Mouse (Mus musculus) C2C12 (cell line): ENCODE results near the gene Ptov1. TPM values are rescaled to one million over a fixed set of nuclear protein-coding genes. Genes with fewer than 3 reads are reported as not detected.

ENCODE experiments used
- H3K27me3 ChIP-seq: one replicate; pipeline ENCODE4 v1.6.1; 2011; ENCODE audit not compliant: control insufficient read depth, insufficient read depth, insufficient read length
- H3K36me3 ChIP-seq: one replicate; pipeline ENCODE4 v1.6.1; 2011; ENCODE audit not compliant: control insufficient read depth, insufficient read depth
- H3K4me3 ChIP-seq: one replicate; pipeline ENCODE4 v1.5.1; 2011; ENCODE audit warnings: mild to moderate bottlenecking, control low read depth; ENCODE audit not compliant: poor library complexity, insufficient read depth, severe bottlenecking
- H3K79me2 ChIP-seq: one replicate; pipeline ENCODE4 v1.6.1; 2011; ENCODE audit not compliant: control insufficient read depth, insufficient read depth
- H3K79me3 ChIP-seq: one replicate; pipeline ENCODE4 v1.6.1; 2011; ENCODE audit warnings: low read depth, control low read depth
- H3ac ChIP-seq: one replicate; pipeline ENCODE3; 2011; ENCODE audit warnings: low read depth; ENCODE audit not compliant: control insufficient read depth, insufficient read length
- CEBPB ChIP-seq: IDR thresholded peaks from one replicate; pipeline ENCODE4 v1.6.1; 2011; ENCODE audit warnings: low read depth, mild to moderate bottlenecking, control low read depth, moderate library complexity
- CTCF ChIP-seq: IDR thresholded peaks from one replicate; pipeline ENCODE4 v1.5.1; 2011; ENCODE audit not compliant: control insufficient read depth, insufficient read depth, insufficient read length
- FOSL1 ChIP-seq: IDR thresholded peaks from one replicate; pipeline ENCODE4 v1.8.0; 2011; ENCODE audit warnings: mild to moderate bottlenecking, low read length; ENCODE audit not compliant: poor library complexity, insufficient read depth, severe bottlenecking
- MAX ChIP-seq: IDR thresholded peaks from one replicate; pipeline ENCODE4 v1.6.1; 2011; ENCODE audit warnings: mild to moderate bottlenecking, control low read depth
- MYOD1 ChIP-seq: IDR thresholded peaks from one replicate; pipeline ENCODE4 v1.6.1; 2011; ENCODE audit warnings: low read depth; ENCODE audit not compliant: control insufficient read depth, insufficient read length
- MYOG ChIP-seq: IDR thresholded peaks from one replicate; pipeline ENCODE4 v1.6.1; 2011; ENCODE audit not compliant: control insufficient read depth, insufficient read length; ENCODE audit errors: extremely low read depth
- USF1 ChIP-seq: IDR thresholded peaks from one replicate; pipeline ENCODE4 v1.6.1; 2011; ENCODE audit warnings: low read depth, mild to moderate bottlenecking, control low read depth, moderate library complexity
- polyA plus RNA-seq: library from polyadenylated mRNA; unstranded; fragments of >200 nt; fragmentation: generic; extraction: Trizol; gene quantifications from one replicate; pipeline ENCODE4 v1.2.1, GENCODE M21; 2012; ENCODE audit warnings: missing spikeins

Gene Ptov1
- polyA plus RNA-seq, 1 experiment = 221 TPM

DNA sequence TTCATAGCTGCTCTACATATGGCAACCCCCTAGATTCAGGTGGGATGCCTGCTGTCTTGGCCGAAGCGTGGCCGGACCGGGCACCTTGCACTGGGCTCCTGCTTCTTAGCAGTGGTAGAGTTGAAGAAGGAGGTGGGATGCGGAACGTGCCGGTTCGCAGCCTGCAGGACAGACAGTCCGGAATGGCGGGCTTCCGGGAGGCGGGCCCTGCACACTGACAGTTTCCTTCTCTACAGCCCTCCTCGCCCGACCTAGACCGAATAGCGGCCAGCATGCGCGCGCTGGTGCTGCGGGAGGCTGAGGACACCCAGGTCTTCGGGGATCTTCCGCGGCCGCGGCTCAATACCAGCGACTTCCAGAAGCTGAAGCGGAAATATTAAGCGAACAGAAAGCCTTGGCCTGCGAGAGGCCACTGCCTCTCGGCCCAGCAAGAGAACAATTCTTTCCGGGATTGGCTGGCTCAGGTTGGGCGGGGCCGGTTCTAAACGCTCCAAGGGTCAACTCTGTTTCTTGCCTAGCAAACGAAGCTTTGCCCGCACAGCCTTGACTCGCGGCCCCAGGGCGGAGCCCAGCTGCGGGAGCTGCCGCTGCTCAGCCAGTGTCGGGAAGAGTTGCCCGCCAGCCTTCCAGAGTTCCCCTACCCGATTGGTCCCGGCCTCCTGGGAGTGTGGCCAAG lies 15.1 kb downstream of the Ptov1 start:
- H3K27me3 ChIP-seq = no peaks in the 10 kb centered on the region
- peak overlapping the region; percentile 18 for H3K4me3 ChIP-seq
- H3K79me3 ChIP-seq = peaks cover 27% of the 10 kb centered on the region
- peaks cover 53% of the 10 kb centered on the region for H3K79me2 ChIP-seq
- H3K36me3 ChIP-seq = peaks cover 9% of the 10 kb centered on the region
- no peak for TF ChIP-seq USF1
- TF ChIP-seq CEBPB = no peak
- no peak for TF ChIP-seq MAX
- TF ChIP-seq CTCF = no peak
- no peak for TF ChIP-seq MYOG
- TF ChIP-seq FOSL1 = no peak
- no peak for TF ChIP-seq MYOD1
- peak overlapping the region; percentile 31 for H3ac ChIP-seq

DNA sequence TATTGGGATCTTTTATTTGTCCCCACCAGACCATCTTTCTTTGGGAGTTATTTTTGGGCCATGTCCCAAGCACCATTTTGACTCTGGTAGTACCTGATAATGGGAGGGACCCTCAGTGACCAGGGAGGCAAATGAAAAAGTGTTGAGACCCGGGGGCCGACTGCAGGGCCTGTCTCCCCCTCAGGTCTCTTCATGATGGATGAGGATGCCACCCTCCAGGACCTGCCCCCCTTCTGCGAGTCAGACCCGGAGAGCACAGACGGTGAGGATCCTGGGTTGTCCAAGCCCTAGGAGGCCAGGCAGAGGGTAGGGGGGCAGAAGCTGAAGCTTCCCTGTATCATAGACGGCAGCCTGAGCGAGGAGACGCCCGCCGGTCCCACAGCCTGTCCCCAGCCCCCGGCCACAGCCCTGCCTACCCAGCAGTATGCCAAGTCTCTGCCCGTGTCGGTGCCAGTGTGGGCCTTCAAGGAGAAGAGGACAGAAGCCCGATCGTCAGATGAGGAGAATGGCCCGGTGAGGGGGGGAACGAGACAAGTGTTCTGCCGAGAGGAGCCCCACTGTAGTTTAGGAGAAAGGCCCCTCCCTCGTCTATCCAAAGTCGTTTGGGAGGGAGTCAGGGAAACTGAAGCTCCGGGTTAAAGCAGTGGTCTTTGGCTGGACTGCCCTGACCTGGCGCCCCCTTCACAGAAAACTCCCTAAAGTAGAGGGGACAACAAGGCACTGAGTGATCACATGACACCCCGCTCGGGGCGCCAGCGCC lies 15.8 kb downstream of the Ptov1 start:
- Histone ChIP-seq H3K79me3 (peaks cover 27% of the 10 kb centered on the region), H3K36me3 (peaks cover 9% of the 10 kb centered on the region), H3ac (peak overlapping the region; percentile 10), H3K27me3 (no peaks in the 10 kb centered on the region), H3K4me3 (peak overlapping the region; percentile 18), H3K79me2 (peaks cover 53% of the 10 kb centered on the region)
- TF ChIP-seq MAX (no peak), USF1 (peak; percentile 35)

DNA sequence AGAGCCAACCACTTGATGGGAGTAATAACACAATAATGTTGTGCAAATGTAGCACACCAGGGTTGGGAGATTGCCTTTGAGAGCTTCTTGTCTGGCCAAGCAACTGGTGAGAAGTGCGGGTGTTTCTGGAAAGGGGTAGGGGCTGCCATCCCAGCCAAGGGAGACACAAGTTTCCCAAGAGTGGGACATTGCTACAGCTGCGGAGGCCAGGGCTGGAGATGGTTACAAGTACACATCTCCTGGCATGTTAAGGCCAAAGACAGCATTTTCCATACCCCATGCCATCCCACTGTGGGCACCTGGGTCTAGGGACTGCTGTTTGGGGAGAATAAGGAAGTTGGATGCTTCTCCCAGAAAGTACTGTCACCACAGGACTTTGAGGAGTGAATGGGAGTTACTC lies 16.5 kb downstream of the Ptov1 start:
- Histone ChIP-seq H3K27me3 (no peaks in the 10 kb centered on the region), H3K79me2 (peaks cover 54% of the 10 kb centered on the region), H3K36me3 (peaks cover 9% of the 10 kb centered on the region), H3K4me3 (no peak overlapping the region), H3ac (no peak overlapping the region), H3K79me3 (peaks cover 24% of the 10 kb centered on the region)
- TF ChIP-seq USF1 = no peak
- no peak for TF ChIP-seq CEBPB
- TF ChIP-seq MAX = no peak
- TF ChIP-seq CTCF = no peak
- TF ChIP-seq MYOD1 = no peak
- no peak for TF ChIP-seq FOSL1
- TF ChIP-seq MYOG = no peak

DNA sequence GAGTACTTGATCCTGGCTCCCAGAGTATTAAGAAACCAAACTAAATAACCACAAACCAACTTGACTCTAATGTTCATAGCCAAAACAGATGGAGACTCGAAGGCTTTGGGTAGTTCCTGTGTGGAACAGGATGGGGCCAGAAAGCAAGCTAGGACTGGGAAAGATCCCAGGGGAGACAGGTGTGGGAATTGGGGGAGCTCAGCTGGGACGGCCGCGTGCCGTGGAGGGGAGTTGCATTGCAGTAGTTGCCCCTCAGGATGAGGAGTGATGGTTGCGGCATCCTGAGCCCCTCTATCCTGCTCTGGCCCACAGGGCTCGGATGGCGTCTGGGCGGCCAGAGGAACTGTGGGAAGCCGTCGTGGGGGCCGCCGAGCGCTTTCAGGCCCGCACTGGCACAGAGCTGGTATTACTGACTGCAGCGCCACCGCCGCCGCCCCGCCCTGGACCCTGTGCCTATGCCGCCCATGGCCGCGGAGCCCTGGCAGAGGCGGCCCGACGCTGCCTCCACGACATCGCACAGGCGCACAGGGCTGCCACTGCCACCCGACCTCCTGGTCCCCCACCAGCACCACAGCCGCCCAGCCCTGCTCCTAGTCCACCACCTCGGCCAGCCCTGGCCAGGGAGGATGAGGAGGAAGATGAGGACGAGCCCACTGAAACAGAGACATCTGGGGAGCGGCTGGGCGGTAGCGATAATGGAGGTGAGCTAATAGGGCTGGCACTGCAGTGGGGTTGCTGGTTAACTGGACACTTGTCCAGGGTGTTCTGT lies 17.1 kb downstream of the Ptov1 start:
- no peak overlapping the region for H3K4me3 ChIP-seq
- TF ChIP-seq MAX = no peak
- TF ChIP-seq USF1 = no peak
- TF ChIP-seq FOSL1 = no peak
- no peak for TF ChIP-seq CTCF
- TF ChIP-seq CEBPB = no peak
- TF ChIP-seq MYOG = no peak
- no peak for TF ChIP-seq MYOD1
- peaks cover 54% of the 10 kb centered on the region for H3K79me2 ChIP-seq

DNA sequence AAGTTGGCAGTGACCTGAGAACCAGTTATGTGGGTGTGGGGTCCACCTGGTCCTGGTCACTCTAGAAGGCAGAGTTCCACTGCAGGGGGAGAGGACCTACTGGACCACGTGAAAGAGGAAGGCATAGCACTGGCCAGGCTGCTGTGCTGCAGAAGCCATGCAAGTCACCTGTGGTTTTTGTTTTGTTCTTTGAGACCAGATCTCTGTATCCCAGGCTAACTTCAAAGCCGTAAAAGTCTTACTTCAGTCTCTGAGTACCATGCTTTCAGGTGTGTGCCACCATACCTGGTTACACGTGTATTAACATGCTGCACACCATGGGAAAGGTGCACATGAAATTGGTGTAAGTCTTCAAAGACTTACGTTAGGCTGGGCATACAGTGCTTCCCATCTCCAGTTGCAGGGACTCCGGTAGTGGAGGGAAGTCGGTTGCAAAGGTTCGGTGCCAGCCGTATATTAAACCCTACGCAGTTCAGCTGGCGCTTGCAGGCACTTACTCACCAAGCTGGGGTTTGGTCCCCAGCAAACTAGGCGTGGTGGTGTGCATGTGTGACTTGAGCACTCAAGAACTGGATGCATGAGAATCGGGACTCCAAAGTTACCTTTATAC lies 17.9 kb downstream of the Ptov1 start:
- Histone ChIP-seq H3K79me2 (peaks cover 53% of the 10 kb centered on the region), H3K79me3 (peaks cover 24% of the 10 kb centered on the region), H3K27me3 (no peaks in the 10 kb centered on the region), H3K4me3 (no peak overlapping the region), H3ac (no peak overlapping the region), H3K36me3 (peaks cover 9% of the 10 kb centered on the region)
- TF ChIP-seq USF1 = no peak

More for the DNA sequence above, 17.1 kb downstream of the Ptov1 start:
- Histone ChIP-seq H3K79me3 (peaks cover 23% of the 10 kb centered on the region), H3ac (no peak overlapping the region), H3K36me3 (peaks cover 9% of the 10 kb centered on the region), H3K27me3 (no peaks in the 10 kb centered on the region)
